Mouse (Mus musculus) brain, embryonic 14.5 days (tissue): ENCODE measurements around the gene Clptm1.

Experiments
- CTCF ChIP-seq: fragments of 200-500 bp; IDR thresholded peaks from 2 replicates; pipeline ENCODE4 v1.5.1; 2012; ENCODE audit warnings: inconsistent platforms, mild to moderate bottlenecking, moderate library complexity, borderline replicate concordance; ENCODE audit not compliant: insufficient read depth, insufficient read length; ENCODE audit errors: extremely low read depth
- POLR2A ChIP-seq: fragments of 200-500 bp; IDR thresholded peaks from 2 replicates; pipeline ENCODE4 v1.6.1; 2012; ENCODE audit warnings: mild to moderate bottlenecking, inconsistent platforms, borderline replicate concordance; ENCODE audit not compliant: poor library complexity, insufficient read depth, insufficient read length, severe bottlenecking; ENCODE audit errors: extremely low read depth

DNA sequence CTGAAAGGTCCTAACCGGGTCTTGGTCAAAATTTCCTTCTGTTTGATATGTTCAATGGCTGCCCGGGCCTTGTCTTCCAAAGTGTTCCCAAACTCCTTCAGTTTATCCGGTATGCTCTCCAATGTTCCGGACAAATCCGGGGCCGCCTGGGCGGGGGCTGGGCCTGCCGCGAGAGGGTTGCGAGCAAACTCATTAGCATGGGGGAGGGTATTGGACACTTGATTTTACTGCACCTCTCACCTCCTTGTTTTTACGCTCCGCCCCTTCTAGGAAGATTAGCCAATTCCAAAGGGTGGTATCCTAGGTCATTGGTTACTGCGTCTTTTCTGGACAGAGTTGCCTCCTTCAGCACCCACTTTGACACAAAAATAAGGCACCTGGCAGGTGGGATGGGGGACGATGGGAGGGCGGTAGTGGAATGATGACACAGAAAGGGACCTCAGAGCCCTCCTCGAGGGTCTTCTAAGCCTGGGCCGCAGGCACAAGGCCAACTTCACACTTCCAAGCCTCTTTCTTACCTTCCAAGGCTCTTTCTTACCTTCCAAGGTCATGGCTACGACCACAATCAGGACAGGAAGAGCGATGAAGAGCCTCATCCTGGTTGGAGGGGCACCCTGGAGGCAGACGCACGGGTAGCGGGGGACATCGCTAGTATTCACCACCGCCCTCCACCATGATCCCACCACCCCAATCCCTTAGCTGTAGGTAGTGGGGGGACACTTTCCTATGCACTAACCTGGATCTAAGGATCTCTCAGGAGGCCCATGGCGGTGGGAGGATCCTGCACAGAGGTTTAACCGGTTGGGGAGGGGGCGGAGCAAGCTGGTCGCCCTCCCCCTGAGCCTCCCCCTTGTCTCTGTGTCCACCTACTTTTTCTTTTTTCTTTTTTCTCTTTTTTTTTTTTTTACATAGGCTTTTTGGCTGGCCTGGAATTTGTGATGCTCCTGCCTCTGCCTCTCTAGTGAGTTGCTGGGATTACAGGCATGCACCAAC is 27.3 kb upstream of the Clptm1 start, which contains the start of gene Apoc1:
- TF ChIP-seq CTCF (no peak), POLR2A (no peak)
